Mouse (Mus musculus) testis, adult 2 months (tissue): ENCODE measurements around the gene 4930442H23Rik. TPM values are rescaled to one million over a fixed set of nuclear protein-coding genes. Genes with fewer than 3 reads are reported as not detected.

Experiments used
- H3K27ac ChIP-seq: fragments of 200-500 bp; 2 replicates; pipeline ENCODE4 v1.5.1; 2012; ENCODE audit warnings: low read depth, low read length; ENCODE audit not compliant: control insufficient read depth, insufficient read depth
- H3K27me3 ChIP-seq: fragments of 200-500 bp; 2 replicates; pipeline ENCODE4 v1.6.1; 2012; ENCODE audit warnings: mild to moderate bottlenecking, low read length, moderate library complexity; ENCODE audit not compliant: control insufficient read depth, insufficient read depth
- H3K36me3 ChIP-seq: fragments of 200-500 bp; 2 replicates; pipeline ENCODE4 v1.6.1; 2012; ENCODE audit warnings: mild to moderate bottlenecking, low read length; ENCODE audit not compliant: control insufficient read depth, insufficient read depth
- H3K4me1 ChIP-seq: fragments of 200-500 bp; 2 replicates; pipeline ENCODE4 v1.6.1; 2012; ENCODE audit warnings: low read length; ENCODE audit not compliant: control insufficient read depth, insufficient read depth
- H3K4me3 ChIP-seq: fragments of 200-500 bp; 2 replicates; pipeline ENCODE4 v1.5.1; 2012; ENCODE audit warnings: low read depth, mild to moderate bottlenecking, low read length, moderate library complexity, mixed read lengths; ENCODE audit not compliant: control insufficient read depth
- CTCF ChIP-seq: fragments of 200-500 bp; IDR thresholded peaks from 2 replicates; pipeline ENCODE4 v1.5.1; 2012; ENCODE audit warnings: low read depth, mild to moderate bottlenecking, inconsistent platforms, low read length, moderate library complexity; ENCODE audit not compliant: control insufficient read depth, insufficient read depth, insufficient replicate concordance
- POLR2A ChIP-seq: fragments of 200-500 bp; IDR thresholded peaks from 2 replicates; pipeline ENCODE4 v1.6.1; 2012; ENCODE audit warnings: low read depth, mild to moderate bottlenecking, inconsistent platforms, low read length, moderate library complexity; ENCODE audit not compliant: control insufficient read depth
- polyA plus RNA-seq: library from polyadenylated mRNA; depleted of rRNA; stranded (reverse); fragments of >200 nt; gene quantifications from 2 replicates; pipeline ENCODE4 v1.2.3, GENCODE M21; 2012

The 4930442H23Rik gene
- polyA plus RNA-seq, 1 experiment = 1.4 TPM

DNA sequence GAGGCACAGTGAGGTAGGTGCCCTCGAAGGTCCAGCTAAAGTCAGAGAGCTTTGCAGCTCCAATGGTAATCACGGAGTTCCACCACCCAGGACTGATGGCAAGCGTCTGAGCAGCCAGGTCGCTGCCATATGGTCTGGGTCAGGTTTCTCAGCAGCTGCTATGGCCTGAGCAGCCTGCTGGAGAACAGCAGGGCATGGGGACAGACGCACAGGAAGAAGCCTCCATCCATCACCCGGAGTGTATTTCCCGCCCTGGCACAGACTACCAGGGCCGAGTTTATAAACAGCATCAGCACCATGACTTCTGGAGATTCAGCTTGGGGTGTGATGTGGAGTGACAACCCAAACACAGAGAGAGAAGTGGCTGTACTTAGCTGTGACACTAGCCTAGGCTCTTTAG is 18.5 kb downstream of the 4930442H23Rik start:
- TF ChIP-seq POLR2A = no peak
- no peak for TF ChIP-seq CTCF
- H3K27ac ChIP-seq = no peak overlapping the region
- no peak overlapping the region for H3K4me3 ChIP-seq
- H3K36me3 ChIP-seq = no peaks in the 10 kb centered on the region; the same call in none of the 2 replicates
- no peaks in the 10 kb centered on the region for H3K27me3 ChIP-seq
- H3K4me1 ChIP-seq = peaks cover 12% of the 10 kb centered on the region

- H3K4me3 ChIP-seq = no peak overlapping the region
- no peaks in the 10 kb centered on the region for H3K27me3 ChIP-seq
- no peaks in the 10 kb centered on the region; the same call in none of the 2 replicates for H3K36me3 ChIP-seq
- H3K4me1 ChIP-seq = peaks cover 5% of the 10 kb centered on the region
- TF ChIP-seq CTCF (no peak), POLR2A (no peak)
- H3K27ac ChIP-seq = no peak overlapping the region
Measured at GRCm38 (mm10) chr10:81162318-81162652, 21.4 kb downstream of the 4930442H23Rik start.

DNA sequence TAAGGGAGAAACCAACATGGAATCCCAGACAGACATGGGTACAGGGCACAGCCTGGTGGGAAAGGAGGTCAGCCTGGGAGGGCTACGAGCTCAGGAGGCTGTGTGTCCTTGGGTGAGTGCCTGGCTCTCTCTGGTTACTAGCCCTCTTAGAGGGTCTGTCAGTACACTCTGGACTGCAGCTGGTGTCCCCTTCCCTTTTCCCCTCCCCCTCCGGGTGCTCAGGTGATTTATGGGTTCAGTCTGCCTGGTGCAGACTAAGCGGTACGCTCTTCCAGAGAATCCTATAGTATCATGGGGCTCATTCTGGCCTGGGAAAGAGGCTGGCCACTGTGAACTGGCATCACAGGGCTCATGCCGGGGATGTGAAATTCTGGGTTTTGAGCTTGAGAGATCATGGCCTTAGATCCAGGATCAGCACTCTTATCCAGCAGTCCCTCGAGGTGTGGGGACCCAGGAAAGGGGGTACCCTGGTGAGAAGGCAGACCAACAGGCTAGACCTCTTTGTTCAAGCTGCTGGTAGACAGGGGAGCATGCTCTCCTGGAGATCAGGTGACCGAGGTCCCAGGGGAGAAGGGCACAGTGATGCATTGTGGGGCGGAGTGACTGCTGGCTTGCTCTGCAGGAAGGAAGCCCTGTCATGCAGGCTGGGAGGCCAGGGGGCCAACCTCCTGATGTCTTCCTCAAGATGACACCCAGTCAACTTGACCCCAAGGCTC is 21.9 kb downstream of the 4930442H23Rik start:
- no peak overlapping the region for H3K27ac ChIP-seq
- H3K27me3 ChIP-seq = no peaks in the 10 kb centered on the region
- H3K4me1 ChIP-seq = peaks cover under 1% of the 10 kb centered on the region
- TF ChIP-seq CTCF (no peak), POLR2A (no peak)
- H3K36me3 ChIP-seq = no peaks in the 10 kb centered on the region; the same call in none of the 2 replicates
- no peak overlapping the region for H3K4me3 ChIP-seq

GRCm38 (mm10) chr10:81154736-81155135 is 28.9 kb downstream of the 4930442H23Rik start:
- no peak overlapping the region for H3K27ac ChIP-seq
- TF ChIP-seq CTCF (no peak), POLR2A (no peak)
- H3K36me3 ChIP-seq = no peaks in the 10 kb centered on the region
- no peak overlapping the region for H3K4me3 ChIP-seq
- H3K4me1 ChIP-seq = peaks cover 29% of the 10 kb centered on the region
- H3K27me3 ChIP-seq = no peaks in the 10 kb centered on the region

GRCm38 (mm10) chr10:81154313-81154712 is 29.3 kb downstream of the 4930442H23Rik start:
- Histone ChIP-seq H3K4me1 (peaks cover 31% of the 10 kb centered on the region), H3K27ac (no peak overlapping the region), H3K36me3 (no peaks in the 10 kb centered on the region), H3K4me3 (peak overlapping the region; percentile 42), H3K27me3 (no peaks in the 10 kb centered on the region)
- no peak for TF ChIP-seq POLR2A
- TF ChIP-seq CTCF = no peak

GRCm38 (mm10) chr10:81152609-81153008 is 31.0 kb downstream of the 4930442H23Rik start:
- Histone ChIP-seq H3K27me3 (no peaks in the 10 kb centered on the region), H3K36me3 (no peaks in the 10 kb centered on the region), H3K4me3 (peak overlapping the region; percentile 68), H3K27ac (peak overlapping the region; percentile 93), H3K4me1 (peaks cover 35% of the 10 kb centered on the region)
- TF ChIP-seq CTCF (no peak), POLR2A (peak; percentile 34; the same call in 1 of the 2 replicates)

- no peak overlapping the region for H3K27ac ChIP-seq
- no peak overlapping the region for H3K4me3 ChIP-seq
- H3K36me3 ChIP-seq = no peaks in the 10 kb centered on the region
- H3K27me3 ChIP-seq = no peaks in the 10 kb centered on the region
- peaks cover 35% of the 10 kb centered on the region for H3K4me1 ChIP-seq
- TF ChIP-seq CTCF (no peak), POLR2A (no peak)
Measured at GRCm38 (mm10) chr10:81151261-81151660, 32.4 kb downstream of the 4930442H23Rik start.

- H3K4me3 ChIP-seq = no peak overlapping the region
- peaks cover 13% of the 10 kb centered on the region for H3K4me1 ChIP-seq
- H3K27me3 ChIP-seq = no peaks in the 10 kb centered on the region
- TF ChIP-seq CTCF (no peak), POLR2A (no peak)
- H3K36me3 ChIP-seq = no peaks in the 10 kb centered on the region
- no peak overlapping the region for H3K27ac ChIP-seq
Measured at GRCm38 (mm10) chr10:81146296-81146695, 37.4 kb downstream of the 4930442H23Rik start.
